Mouse (Mus musculus) bone marrow, adult 2 months (tissue): ENCODE measurements around the gene Sdc4.

Source experiments
- CTCF ChIP-seq: fragments of 200-500 bp; IDR thresholded peaks from 2 replicates; pipeline ENCODE4 v1.5.1; 2011; ENCODE audit warnings: low read length, control low read depth; ENCODE audit not compliant: control insufficient read depth, insufficient read depth
- POLR2A ChIP-seq: fragments of 200-500 bp; IDR thresholded peaks from 2 replicates; pipeline ENCODE4 v1.6.1; 2011; ENCODE audit warnings: low read depth, mild to moderate bottlenecking, control low read depth, low read length, borderline replicate concordance; ENCODE audit not compliant: control insufficient read depth

DNA sequence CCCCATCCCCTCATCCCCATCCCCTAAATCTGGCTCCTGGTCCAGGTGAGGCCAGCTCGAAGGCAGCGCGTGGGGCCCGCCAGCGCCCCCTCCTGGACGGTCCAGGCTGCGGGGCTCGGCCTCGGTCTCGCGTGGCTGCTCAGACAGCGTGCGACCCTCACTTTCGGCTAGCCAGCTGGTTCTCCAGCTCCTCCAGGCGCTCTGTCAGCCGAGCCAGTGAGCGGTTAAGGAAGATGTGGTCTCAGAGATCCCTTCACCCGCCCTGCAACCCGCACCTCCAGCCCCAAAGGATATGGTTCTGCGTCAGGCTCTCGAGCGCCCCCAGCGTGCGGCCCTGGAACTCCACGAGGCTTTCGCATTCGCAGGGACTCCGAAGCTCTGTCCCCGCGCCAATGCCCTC is 54.2 kb downstream of the Sdc4 start:
- TF ChIP-seq CTCF: peak; percentile 75
- no peak for TF ChIP-seq POLR2A
